Mouse (Mus musculus): ENCODE measurements around the gene Micall2. TPM values are rescaled to one million over a fixed set of nuclear protein-coding genes. Genes with fewer than 3 reads are reported as not detected.
"Not testable (repeated sequence)": the region's sequence is repeated elsewhere in the genome, so short reads cannot be mapped to it uniquely, and the experiment has no call there.

Micall2 gene
- polyA plus RNA-seq, 1 experiment from 2014 or later, result 5.7 TPM

DNA sequence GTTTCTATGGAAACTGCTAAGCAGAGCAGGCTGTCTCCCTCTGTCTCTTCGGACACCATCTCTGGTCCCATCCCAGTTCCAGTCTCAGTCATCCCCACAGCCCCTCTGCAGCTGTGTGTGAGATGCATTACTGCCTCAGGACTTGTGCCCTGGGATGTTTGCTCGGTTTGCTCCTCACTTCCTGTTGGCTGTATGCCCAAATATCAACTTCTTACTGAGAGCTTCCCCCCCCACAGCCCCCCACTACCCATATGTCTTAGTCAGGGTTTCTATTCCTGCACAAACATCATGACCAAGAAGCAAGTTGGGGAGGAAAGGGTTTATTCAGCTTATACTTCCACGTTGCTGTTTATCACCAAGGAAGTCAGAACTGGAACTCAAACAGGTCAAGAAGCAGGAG lies 6.5 kb upstream of the Micall2 start:
- WGBS, result 48% methylated on average over 3 of the region's 3 CpGs
- H3K27ac ChIP-seq; H3K9me3 ChIP-seq; H3K4me3 ChIP-seq; DNase-seq (ENCODE audit: low spot score); H3K36me3 ChIP-seq: not testable (repeated sequence)
- H3K27me3 ChIP-seq (ENCODE audit: insufficient read depth, poor library complexity, severe bottlenecking), result peaks cover 14% of the 10 kb centered on the region; the same call in 1 of the 2 replicates
- peaks cover 11% of the 10 kb centered on the region; the same call in 1 of the 2 replicates for H3K4me1 ChIP-seq

DNA sequence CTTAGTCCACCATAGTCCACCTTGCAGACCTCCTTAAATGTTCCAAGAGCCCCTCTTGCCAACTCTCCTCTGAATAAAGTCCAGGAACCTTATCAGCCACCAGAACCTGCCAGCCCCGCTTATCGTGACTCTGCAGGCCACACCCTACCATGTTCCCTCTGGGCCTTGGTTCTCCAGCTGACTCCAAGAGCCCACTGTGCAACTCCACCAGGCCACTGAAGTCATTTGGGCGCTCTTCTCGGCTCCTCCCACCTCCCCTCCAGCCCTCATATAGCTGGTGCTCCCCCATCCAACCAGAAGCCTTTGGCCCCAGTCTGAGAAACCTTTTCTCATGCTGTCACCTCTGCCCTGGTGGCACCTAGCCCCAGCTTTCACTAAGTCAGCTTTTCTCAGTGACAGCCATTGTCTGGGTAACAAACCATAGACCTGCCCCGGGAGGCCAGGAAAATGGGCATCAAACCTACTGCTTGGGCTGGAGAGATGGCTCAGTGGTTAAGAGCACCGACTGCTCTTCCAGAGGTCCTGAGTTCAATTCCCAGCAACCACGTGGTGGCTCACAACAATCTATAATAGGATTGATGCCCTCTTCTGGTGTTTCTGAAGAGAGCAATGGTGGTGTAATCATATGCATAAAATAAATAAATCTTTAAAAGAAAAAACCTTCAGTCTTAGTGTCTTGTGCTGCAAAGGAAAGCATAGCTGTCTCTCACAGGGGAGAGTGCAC lies 2.6 kb upstream of the Micall2 start:
- H3K4me3 ChIP-seq, result no peak overlapping the region
- no peaks in the 10 kb centered on the region for H3K36me3 ChIP-seq
- no peaks in the 10 kb centered on the region for H3K9me3 ChIP-seq
- peak overlapping the region; percentile 69 for H3K27ac ChIP-seq
- peaks cover 40% of the 10 kb centered on the region for H3K4me1 ChIP-seq
- peak; percentile 93 for DNase-seq (ENCODE audit: low spot score)
- WGBS, result 58% methylated on average over 7 of the region's 7 CpGs
- H3K27me3 ChIP-seq (ENCODE audit: insufficient read depth, poor library complexity, severe bottlenecking), result peaks cover 42% of the 10 kb centered on the region

GRCm38 (mm10) chr5:139737841-139738591 lies 1.9 kb upstream of the Micall2 start:
- Histone ChIP-seq H3K36me3 (no peaks in the 10 kb centered on the region), H3K9me3 (no peaks in the 10 kb centered on the region), H3K4me3 (no peak overlapping the region), H3K27me3 (ENCODE audit: insufficient read depth, poor library complexity, severe bottlenecking) (peaks cover 47% of the 10 kb centered on the region), H3K27ac (peak overlapping the region; percentile 69), H3K4me1 (peaks cover 41% of the 10 kb centered on the region)
- DNase-seq (ENCODE audit: low spot score), result no peak
- WGBS, result 71% methylated on average over 14 of the region's 14 CpGs

DNA sequence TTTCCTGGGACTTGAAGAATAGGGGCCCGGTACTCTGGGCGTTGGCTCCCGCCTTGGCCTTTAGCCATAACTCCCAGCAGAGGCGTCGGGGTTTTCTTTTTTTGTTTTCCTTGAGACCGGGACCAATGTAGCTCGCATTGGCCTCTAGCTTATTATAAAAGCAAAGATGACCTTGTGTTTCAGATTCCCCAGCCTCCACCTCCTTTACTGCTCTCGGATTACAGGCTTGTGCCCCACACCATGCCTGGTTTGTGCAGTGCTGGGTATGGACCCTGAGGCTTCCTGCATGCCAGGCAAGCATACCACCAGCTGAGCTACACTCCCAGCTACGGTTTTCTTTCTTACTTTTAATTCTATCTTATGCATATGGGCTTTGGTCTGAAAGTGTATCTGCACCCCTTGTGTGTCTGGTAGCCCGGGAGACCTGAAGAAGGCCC lies 386 bp upstream of the Micall2 start:
- no peaks in the 10 kb centered on the region for H3K9me3 ChIP-seq
- no peak for DNase-seq (ENCODE audit: low spot score)
- 15% methylated on average over 10 of the region's 10 CpGs for WGBS
- peak overlapping the region; percentile 85 for H3K27ac ChIP-seq
- H3K36me3 ChIP-seq, result no peaks in the 10 kb centered on the region
- peak overlapping the region; percentile 71 for H3K4me3 ChIP-seq
- H3K4me1 ChIP-seq, result peaks cover 48% of the 10 kb centered on the region
- H3K27me3 ChIP-seq (ENCODE audit: insufficient read depth, poor library complexity, severe bottlenecking), result peaks cover 55% of the 10 kb centered on the region

GRCm38 (mm10) chr5:139734746-139735145 lies 1.4 kb downstream of the Micall2 start:
- H3K27me3 ChIP-seq (ENCODE audit: insufficient read depth, poor library complexity, severe bottlenecking), result peaks cover 52% of the 10 kb centered on the region
- 75% methylated on average over 7 of the region's 7 CpGs for WGBS
- peak overlapping the region; percentile 71 for H3K4me3 ChIP-seq
- no peak for DNase-seq (ENCODE audit: low spot score)
- peaks cover 66% of the 10 kb centered on the region for H3K4me1 ChIP-seq
- H3K27ac ChIP-seq, result peak overlapping the region; percentile 85
- H3K9me3 ChIP-seq, result no peaks in the 10 kb centered on the region
- no peaks in the 10 kb centered on the region for H3K36me3 ChIP-seq

DNA sequence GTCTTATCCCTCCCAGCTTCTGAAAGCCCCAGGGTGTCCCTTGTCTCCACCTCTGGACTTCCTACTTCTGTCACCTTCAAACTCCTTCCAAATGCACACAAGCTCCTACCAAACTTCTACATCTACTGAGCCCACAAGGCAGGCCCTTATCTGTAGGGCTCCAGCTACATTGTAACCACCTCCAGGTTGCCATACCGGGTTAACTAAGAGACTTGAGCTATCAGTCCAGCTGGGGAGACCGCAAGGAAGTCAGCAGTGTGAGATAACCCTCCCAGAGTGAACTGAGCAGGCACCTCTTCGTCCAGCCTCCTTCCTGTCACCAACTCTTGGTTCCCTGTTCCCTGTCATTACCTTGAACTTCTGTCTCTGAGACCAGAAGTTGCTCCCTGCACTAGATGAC lies 2.1 kb downstream of the Micall2 start:
- no peaks in the 10 kb centered on the region for H3K36me3 ChIP-seq
- 20% methylated on average over 3 of the region's 3 CpGs for WGBS
- peak; percentile 94 for DNase-seq (ENCODE audit: low spot score)
- peaks cover 52% of the 10 kb centered on the region for H3K27me3 ChIP-seq (ENCODE audit: insufficient read depth, poor library complexity, severe bottlenecking)
- no peak overlapping the region for H3K4me3 ChIP-seq
- peak overlapping the region; percentile 85 for H3K27ac ChIP-seq
- no peaks in the 10 kb centered on the region for H3K9me3 ChIP-seq
- peaks cover 67% of the 10 kb centered on the region for H3K4me1 ChIP-seq

GRCm38 (mm10) chr5:139732634-139733107 lies 3.5 kb downstream of the Micall2 start:
- Histone ChIP-seq H3K4me1 (peaks cover 61% of the 10 kb centered on the region), H3K36me3 (no peaks in the 10 kb centered on the region), H3K4me3 (peak overlapping the region; percentile 16; the same call in 1 of the 2 replicates), H3K9me3 (no peaks in the 10 kb centered on the region), H3K27ac (peak overlapping the region; percentile 74), H3K27me3 (ENCODE audit: insufficient read depth, poor library complexity, severe bottlenecking) (peaks cover 42% of the 10 kb centered on the region)
- WGBS, result 53% methylated on average over 11 of the region's 11 CpGs
- no peak for DNase-seq (ENCODE audit: low spot score)

DNA sequence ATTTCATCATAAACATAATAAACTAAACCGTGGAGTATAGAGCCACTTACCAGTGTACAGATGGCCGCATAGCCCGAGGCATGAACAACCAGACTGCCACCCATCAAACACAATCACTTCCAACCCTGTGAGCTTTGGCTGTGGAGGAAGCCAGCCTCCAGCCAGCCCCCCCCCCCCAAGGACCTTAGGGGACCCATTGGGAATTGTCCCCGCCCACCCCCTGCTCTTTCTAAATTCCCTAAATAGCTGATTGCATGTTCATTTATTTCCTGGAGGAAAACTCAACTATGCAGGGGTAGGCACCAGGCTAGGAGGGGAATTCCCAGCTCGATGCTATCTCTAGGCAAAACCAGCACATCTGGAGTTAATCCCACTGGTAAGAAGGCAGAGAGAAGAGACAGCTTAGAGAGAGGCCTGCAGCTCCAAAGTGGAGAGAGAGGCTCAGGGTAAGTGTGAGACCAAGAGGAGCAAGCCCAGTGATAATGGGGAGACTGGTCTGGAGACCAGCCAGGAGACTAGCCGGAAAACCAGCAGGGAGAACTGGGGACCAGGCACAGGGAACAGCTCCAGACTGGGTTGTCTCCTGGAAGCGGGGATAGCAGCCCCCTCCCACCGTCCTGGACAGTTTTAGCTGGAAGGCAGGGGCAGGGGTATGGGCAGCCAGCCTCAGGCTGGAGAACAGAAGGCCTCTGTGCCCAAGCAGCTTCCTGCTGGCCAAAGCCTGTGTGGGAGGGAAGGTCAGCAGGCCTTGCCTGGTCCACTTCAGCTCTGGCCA lies 5.2 kb downstream of the Micall2 start:
- H3K27me3 ChIP-seq (ENCODE audit: insufficient read depth, poor library complexity, severe bottlenecking), result peaks cover 33% of the 10 kb centered on the region
- 47% methylated on average over 8 of the region's 8 CpGs for WGBS
- peak overlapping the region; percentile 67 for H3K27ac ChIP-seq
- no peak for DNase-seq (ENCODE audit: low spot score)
- no peaks in the 10 kb centered on the region for H3K9me3 ChIP-seq
- H3K4me3 ChIP-seq, result no peak overlapping the region
- H3K4me1 ChIP-seq, result peaks cover 52% of the 10 kb centered on the region
- no peaks in the 10 kb centered on the region for H3K36me3 ChIP-seq

DNA sequence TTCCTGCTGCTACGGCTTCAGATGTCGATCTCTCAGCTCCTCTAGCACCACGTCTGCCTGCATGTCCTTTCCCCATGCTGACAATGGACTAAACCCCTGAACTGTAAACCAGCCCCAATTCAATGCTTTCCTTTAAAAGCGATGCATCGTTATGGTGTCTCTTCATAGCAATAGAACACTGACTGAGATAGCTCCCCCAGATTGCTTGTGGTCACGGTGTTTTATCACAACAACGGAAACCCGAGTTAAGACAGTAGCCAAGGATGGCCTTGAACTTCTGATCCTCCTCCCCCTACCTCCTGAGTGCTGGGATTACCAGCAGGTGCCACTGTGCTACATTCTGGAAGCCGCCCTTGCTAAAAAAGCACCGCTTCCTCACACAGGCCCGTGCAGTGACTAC lies 8.9 kb downstream of the Micall2 start:
- Histone ChIP-seq H3K36me3 (no peaks in the 10 kb centered on the region), H3K4me3 (no peak overlapping the region), H3K4me1 (peaks cover 50% of the 10 kb centered on the region), H3K27ac (no peak overlapping the region), H3K27me3 (ENCODE audit: insufficient read depth, poor library complexity, severe bottlenecking) (peaks cover under 1% of the 10 kb centered on the region; the same call in 1 of the 2 replicates), H3K9me3 (no peaks in the 10 kb centered on the region)
- 78% methylated on average over 11 of the region's 11 CpGs for WGBS
- DNase-seq (ENCODE audit: low spot score), result no peak

- 77% methylated on average over 3 of the region's 3 CpGs for WGBS
- no peak overlapping the region for H3K27ac ChIP-seq
- peaks cover 42% of the 10 kb centered on the region for H3K4me1 ChIP-seq
- H3K9me3 ChIP-seq, result no peaks in the 10 kb centered on the region
- no peaks in the 10 kb centered on the region for H3K36me3 ChIP-seq
- H3K4me3 ChIP-seq, result no peak overlapping the region
- H3K27me3 ChIP-seq (ENCODE audit: insufficient read depth, poor library complexity, severe bottlenecking), result no peaks in the 10 kb centered on the region
- no peak for DNase-seq (ENCODE audit: low spot score)
Observed at GRCm38 (mm10) chr5:139726186-139726585, 9.9 kb downstream of the Micall2 start.

- no peaks in the 10 kb centered on the region for H3K9me3 ChIP-seq
- no peak for DNase-seq (ENCODE audit: low spot score)
- no peaks in the 10 kb centered on the region for H3K27me3 ChIP-seq (ENCODE audit: insufficient read depth, poor library complexity, severe bottlenecking)
- H3K27ac ChIP-seq, result peak overlapping the region; percentile 54
- no peak overlapping the region for H3K4me3 ChIP-seq
- H3K4me1 ChIP-seq, result peaks cover 26% of the 10 kb centered on the region
- no peaks in the 10 kb centered on the region for H3K36me3 ChIP-seq
- WGBS, result 48% methylated on average over 10 of the region's 10 CpGs
Observed at GRCm38 (mm10) chr5:139724336-139725116, 11.6 kb downstream of the Micall2 start.

- no peaks in the 10 kb centered on the region for H3K36me3 ChIP-seq
- no peak for DNase-seq (ENCODE audit: low spot score)
- no peak overlapping the region for H3K4me3 ChIP-seq
- peaks cover 26% of the 10 kb centered on the region for H3K4me1 ChIP-seq
- no peaks in the 10 kb centered on the region for H3K9me3 ChIP-seq
- no peaks in the 10 kb centered on the region for H3K27me3 ChIP-seq (ENCODE audit: insufficient read depth, poor library complexity, severe bottlenecking)
- H3K27ac ChIP-seq, result peak overlapping the region; percentile 37
- 59% methylated on average over 9 of the region's 9 CpGs for WGBS
Observed at GRCm38 (mm10) chr5:139723113-139723512, 13.0 kb downstream of the Micall2 start.

Measured in heart, embryonic 10.5 days (tissue).